Mouse (Mus musculus) cerebellum, adult 11-12 months (tissue): ENCODE measurements around the gene Slc19a2.

Experiments
- DNase-seq: peaks from one replicate; pipeline ENCODE4 v3.0.0; 2022

Gene Slc19a2

GRCm38 (mm10) chr1:164254836-164255235 lies 6.0 kb downstream of the Slc19a2 start:
- DNase-seq: no peak

- no peak for DNase-seq
These were observed 11.6 kb downstream of the Slc19a2 start for GRCm38 (mm10) chr1:164260171-164261028.

- DNase-seq: no peak
These were observed 12.7 kb downstream of the Slc19a2 start for GRCm38 (mm10) chr1:164261553-164261952.

GRCm38 (mm10) chr1:164270941-164271340 lies 22.1 kb downstream of the Slc19a2 start:
- DNase-seq: no peak

- no peak for DNase-seq
These were observed 24.8 kb downstream of the Slc19a2 start for GRCm38 (mm10) chr1:164273659-164274058.

GRCm38 (mm10) chr1:164275455-164275954 lies 26.7 kb downstream of the Slc19a2 start, which contains the start of gene Ccdc181:
Gene Ccdc181 (plus strand): TSS chr1:164275585.
- peak; percentile 96 for DNase-seq

GRCm38 (mm10) chr1:164276552-164276951 lies 27.7 kb downstream of the Slc19a2 start:
- DNase-seq: no peak

GRCm38 (mm10) chr1:164279332-164279731 lies 30.5 kb downstream of the Slc19a2 start:
- no peak for DNase-seq

GRCm38 (mm10) chr1:164284007-164284406 lies 35.2 kb downstream of the Slc19a2 start:
- no peak for DNase-seq

GRCm38 (mm10) chr1:164287406-164287805 lies 38.6 kb downstream of the Slc19a2 start:
- DNase-seq: peak; percentile 76

- no peak for DNase-seq
These were observed 43.2 kb downstream of the Slc19a2 start for GRCm38 (mm10) chr1:164292040-164292439.

GRCm38 (mm10) chr1:164294071-164294470 lies 45.2 kb downstream of the Slc19a2 start:
- no peak for DNase-seq

GRCm38 (mm10) chr1:164296473-164296872 lies 47.6 kb downstream of the Slc19a2 start:
- DNase-seq: no peak

GRCm38 (mm10) chr1:164301949-164302348 lies 53.1 kb downstream of the Slc19a2 start:
- DNase-seq: no peak

- DNase-seq: no peak
These were observed 55.0 kb downstream of the Slc19a2 start, which contains the start of gene Nme7 for GRCm38 (mm10) chr1:164303821-164304220. Gene Nme7 (plus strand): TSS chr1:164304121.

GRCm38 (mm10) chr1:164307124-164307751 lies 58.4 kb downstream of the Slc19a2 start, which contains the start of gene Blzf1:
Gene Blzf1 (minus strand): TSS chr1:164307489.
- peak; percentile 96 for DNase-seq

- no peak for DNase-seq
These were observed 59.1 kb downstream of the Slc19a2 start for GRCm38 (mm10) chr1:164307922-164308321.

- no peak for DNase-seq
These were observed 65.2 kb downstream of the Slc19a2 start for GRCm38 (mm10) chr1:164314085-164314484.
